In genomic region chr2:104065526-104065925, GRCm38 (mm10) we compare ENCODE assay signal across 7 mouse cellular contexts. TPM values are rescaled to one million over a fixed set of nuclear protein-coding genes. Genes with fewer than 3 reads are reported as not detected.
"Had no signal": no experiment of that assay in that cellular context is flagged by ENCODE, and none has a peak within 500 bp of the region (broad histone marks: within the 10 kb centered on the region; RNA-seq: fewer than 3 reads in every experiment).

Gm10912 (plus strand) TSS chr2:104065826.

RNA-seq across cellular contexts. Expression of gene Gm10912, which starts in this region (rescaled TPM):
- polyA plus RNA-seq: neural tube, embryonic 12.5 days; neural tube, embryonic 13.5 days; neural tube, embryonic 14.5 days; neural tube, embryonic 15.5 days; stomach, embryonic 14.5 days; stomach, embryonic 16.5 days; stomach, postnatal 0 days had no signal
